Mouse (Mus musculus): ENCODE results near the gene Rem2. TPM values are rescaled to one million over a fixed set of nuclear protein-coding genes. Genes with fewer than 3 reads are reported as not detected.
A peak's percentile ranks its signal among the peaks of the same experiment; 100 is the strongest.

The Rem2 gene
- polyA plus RNA-seq, 1 experiment from 2014 or later: 0.87 TPM

DNA sequence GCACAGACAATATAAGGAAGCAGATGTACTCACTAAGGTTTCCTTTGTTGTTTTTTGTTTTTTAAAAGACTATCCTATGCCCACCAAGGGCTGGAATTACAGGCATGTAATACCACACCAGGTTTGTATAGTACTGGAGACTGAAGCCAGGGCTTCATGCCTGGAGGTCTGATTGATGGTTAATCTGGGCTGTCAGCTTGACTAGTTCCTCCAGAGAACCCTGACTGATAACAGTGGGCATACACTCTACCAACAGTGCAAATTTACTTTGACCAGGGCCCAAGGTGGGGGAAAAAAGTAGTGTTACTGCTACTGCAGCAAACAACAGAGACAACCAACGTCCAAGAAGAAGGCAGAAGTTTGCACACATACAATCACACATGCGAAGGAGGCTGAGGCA lies 4.4 kb upstream of the Rem2 start:
- Histone ChIP-seq H3K27me3 (ENCODE audit: insufficient read depth, low read length) (peaks cover 8% of the 10 kb centered on the region), H3K9me3 (ENCODE audit: low read length) (no peaks in the 10 kb centered on the region), H3K4me3 (ENCODE audit: low read depth, low read length) (no peak overlapping the region), H3K36me3 (replicated peaks; ENCODE audit: insufficient read depth, low read length) (peaks cover 40% of the 10 kb centered on the region), H3K9ac (replicated peaks) (no peak overlapping the region; the same call in 1 of the 2 replicates), H3K4me1 (ENCODE audit: insufficient read depth) (peaks cover 9% of the 10 kb centered on the region), H3K27ac (ENCODE audit: low read depth) (no peak overlapping the region), H3K4me2 (ENCODE audit: low read depth, low read length) (no peak overlapping the region)
- WGBS (ENCODE audit: insufficient replicate concordance): 83% methylated on average over 2 of the region's 2 CpGs
- ATAC-seq (no peak), DNase-seq (no peak)
- 0 out of 2 replicates have a peak, but pooled peaks have one; percentile 4 for TF ChIP-seq EP300 (IDR thresholded peaks at IDR 0.05; ENCODE audit: low read depth)
- no peak for TF ChIP-seq CTCF (IDR thresholded peaks at IDR 0.05; ENCODE audit: low read depth)

DNA sequence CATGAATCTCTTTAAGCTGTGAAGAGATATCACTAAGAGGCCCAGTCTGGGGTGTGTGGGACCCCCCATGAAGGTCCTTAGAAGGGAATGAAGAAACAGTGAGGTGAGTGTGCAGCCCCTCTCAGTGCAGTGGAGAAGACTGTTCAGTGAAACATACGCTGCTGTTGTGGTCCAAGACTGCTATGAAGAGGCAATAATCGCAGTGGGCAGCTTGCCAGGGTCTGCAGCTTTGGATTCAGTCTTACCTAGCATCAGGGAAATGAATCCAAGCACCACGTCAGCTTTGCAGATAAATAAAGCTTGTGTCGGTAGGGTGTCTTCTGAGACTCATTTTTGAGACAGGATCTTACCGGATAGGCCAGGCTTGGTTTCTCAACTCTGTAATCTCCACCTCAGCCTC lies 3.2 kb upstream of the Rem2 start:
- WGBS (ENCODE audit: insufficient replicate concordance): 75% methylated on average over 5 of the region's 5 CpGs
- Histone ChIP-seq H3K4me2 (ENCODE audit: low read depth, low read length) (no peak overlapping the region), H3K4me3 (ENCODE audit: low read depth, low read length) (no peak overlapping the region), H3K36me3 (replicated peaks; ENCODE audit: insufficient read depth, low read length) (peaks cover 30% of the 10 kb centered on the region), H3K9ac (replicated peaks) (no peak overlapping the region), H3K4me1 (ENCODE audit: insufficient read depth) (peaks cover 17% of the 10 kb centered on the region), H3K27ac (ENCODE audit: low read depth) (no peak overlapping the region), H3K27me3 (ENCODE audit: insufficient read depth, low read length) (peaks cover 16% of the 10 kb centered on the region), H3K9me3 (ENCODE audit: low read length) (no peaks in the 10 kb centered on the region)
- TF ChIP-seq EP300 (IDR thresholded peaks at IDR 0.05; ENCODE audit: low read depth) (no peak), CTCF (IDR thresholded peaks at IDR 0.05; ENCODE audit: low read depth) (no peak)
- ATAC-seq: no peak
- no peak for DNase-seq

DNA sequence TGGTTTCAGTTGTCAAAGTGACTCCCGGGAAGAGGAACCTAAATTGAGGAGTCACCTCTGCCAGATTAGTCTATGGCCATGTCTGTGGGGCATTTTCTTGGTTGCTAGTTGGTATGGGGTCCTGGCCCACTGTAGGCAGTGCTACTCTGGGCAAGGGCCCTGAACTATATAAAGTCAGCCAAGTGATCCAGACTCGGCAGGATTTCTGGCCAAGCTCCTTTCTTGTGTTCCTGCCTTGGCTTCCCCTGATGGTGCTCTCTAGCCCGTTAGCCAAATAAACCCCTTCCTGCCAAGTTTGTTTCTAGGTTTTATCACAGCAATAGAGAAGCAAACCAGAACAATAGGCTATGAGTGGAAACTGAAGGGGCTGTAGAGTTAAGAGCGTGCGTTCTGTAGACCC lies 1.2 kb upstream of the Rem2 start:
- no peak overlapping the region for H3K4me2 ChIP-seq (ENCODE audit: low read depth, low read length)
- TF ChIP-seq CTCF (IDR thresholded peaks at IDR 0.05; ENCODE audit: low read depth) (no peak), EP300 (IDR thresholded peaks at IDR 0.05; ENCODE audit: low read depth) (no peak)
- ATAC-seq: no peak
- peaks cover 26% of the 10 kb centered on the region for H3K27me3 ChIP-seq (ENCODE audit: insufficient read depth, low read length)
- peaks cover 9% of the 10 kb centered on the region for H3K36me3 ChIP-seq (replicated peaks; ENCODE audit: insufficient read depth, low read length)
- DNase-seq: no peak
- no peak overlapping the region for H3K4me3 ChIP-seq (ENCODE audit: low read depth, low read length)
- H3K9ac ChIP-seq (replicated peaks): no peak overlapping the region
- no peaks in the 10 kb centered on the region for H3K9me3 ChIP-seq (ENCODE audit: low read length)
- no peak overlapping the region for H3K27ac ChIP-seq (ENCODE audit: low read depth)
- peaks cover 24% of the 10 kb centered on the region for H3K4me1 ChIP-seq (ENCODE audit: insufficient read depth)
- WGBS (ENCODE audit: insufficient replicate concordance): 66% methylated on average over 5 of the region's 5 CpGs

DNA sequence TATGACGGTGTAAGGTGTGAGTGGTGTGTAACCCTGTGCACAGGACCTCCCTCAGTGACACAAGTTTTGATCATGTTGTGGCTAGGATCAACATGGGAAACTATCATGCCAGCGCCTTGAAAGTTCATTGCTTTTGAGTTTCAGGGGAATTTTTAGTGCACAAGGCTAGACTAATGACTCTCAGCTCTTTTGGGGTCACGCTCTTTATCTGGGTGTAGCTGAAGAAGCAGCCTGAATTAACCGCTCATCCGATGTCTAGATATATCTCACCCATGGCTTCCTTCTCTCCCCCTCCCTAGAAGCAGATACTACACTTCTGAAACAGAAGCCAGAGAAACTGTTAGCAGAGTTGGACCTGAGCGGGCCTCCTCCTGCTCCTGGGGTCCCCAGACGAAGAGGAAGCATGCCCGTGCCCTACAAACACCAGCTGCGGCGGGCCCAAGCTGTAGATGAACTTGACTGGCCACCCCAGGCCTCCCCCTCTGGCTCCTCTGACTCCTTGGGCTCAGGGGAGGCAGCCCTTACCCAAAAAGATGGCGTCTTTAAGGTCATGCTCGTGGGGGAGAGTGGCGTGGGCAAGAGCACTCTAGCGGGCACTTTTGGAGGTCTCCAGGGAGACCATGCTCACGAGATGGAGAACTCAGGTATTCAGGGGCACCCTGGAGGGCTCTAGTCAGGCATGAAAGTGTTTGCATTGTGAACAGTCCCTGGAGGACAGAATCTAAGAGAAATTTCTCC lies 1.4 kb downstream of the Rem2 start:
- no peak for ATAC-seq
- TF ChIP-seq EP300 (IDR thresholded peaks at IDR 0.05; ENCODE audit: low read depth) (no peak), CTCF (IDR thresholded peaks at IDR 0.05; ENCODE audit: low read depth) (no peak)
- peaks cover 31% of the 10 kb centered on the region for H3K27me3 ChIP-seq (ENCODE audit: insufficient read depth, low read length)

DNA sequence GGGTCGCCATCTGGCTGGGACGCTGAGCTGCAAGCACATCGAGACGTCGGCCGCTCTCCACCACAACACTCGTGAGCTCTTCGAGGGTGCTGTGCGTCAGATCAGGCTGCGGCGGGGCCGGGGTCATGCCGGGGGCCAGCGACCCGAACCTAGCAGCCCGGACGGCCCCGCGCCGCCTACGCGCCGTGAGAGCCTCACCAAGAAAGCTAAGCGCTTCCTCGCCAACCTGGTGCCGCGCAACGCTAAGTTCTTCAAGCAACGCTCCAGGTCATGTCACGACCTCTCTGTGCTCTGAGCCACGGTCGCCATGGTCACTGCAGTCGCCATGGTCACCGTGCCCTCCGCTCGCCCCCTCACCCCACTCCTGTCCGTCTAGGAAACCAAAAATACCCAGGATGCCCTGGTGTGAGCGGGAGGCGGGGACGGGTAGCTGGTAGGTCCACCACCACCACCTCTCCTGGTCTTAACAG lies 3.6 kb downstream of the Rem2 start:
- ATAC-seq (no peak), DNase-seq (no peak)
- peak overlapping the region; percentile 67 for H3K4me2 ChIP-seq (ENCODE audit: low read depth, low read length)
- peaks cover 31% of the 10 kb centered on the region for H3K27me3 ChIP-seq (ENCODE audit: insufficient read depth, low read length)
- no peaks in the 10 kb centered on the region for H3K9me3 ChIP-seq (ENCODE audit: low read length)
- WGBS (ENCODE audit: insufficient replicate concordance): 3% methylated on average over 40 of the region's 40 CpGs
- H3K4me3 ChIP-seq (ENCODE audit: low read depth, low read length): peak overlapping the region; percentile 40
- peaks cover 24% of the 10 kb centered on the region for H3K4me1 ChIP-seq (ENCODE audit: insufficient read depth)
- H3K9ac ChIP-seq (replicated peaks): peak overlapping the region; percentile 53
- TF ChIP-seq EP300 (IDR thresholded peaks at IDR 0.05; ENCODE audit: low read depth): no peak
- no peak for TF ChIP-seq CTCF (IDR thresholded peaks at IDR 0.05; ENCODE audit: low read depth)
- H3K27ac ChIP-seq (ENCODE audit: low read depth): 0 out of 2 replicates have a peak overlapping the region, but pooled peaks have one; percentile 1
- H3K36me3 ChIP-seq (replicated peaks; ENCODE audit: insufficient read depth, low read length): no peaks in the 10 kb centered on the region

More for the DNA sequence above, 1.4 kb downstream of the Rem2 start:
- no peak overlapping the region for H3K9ac ChIP-seq (replicated peaks)
- no peak for DNase-seq
- H3K9me3 ChIP-seq (ENCODE audit: low read length): no peaks in the 10 kb centered on the region
- no peak overlapping the region for H3K4me3 ChIP-seq (ENCODE audit: low read depth, low read length)
- H3K27ac ChIP-seq (ENCODE audit: low read depth): no peak overlapping the region; the same call in 1 of the 2 replicates
- H3K4me1 ChIP-seq (ENCODE audit: insufficient read depth): peaks cover 24% of the 10 kb centered on the region
- no peaks in the 10 kb centered on the region for H3K36me3 ChIP-seq (replicated peaks; ENCODE audit: insufficient read depth, low read length)
- 0 out of 2 replicates have a peak overlapping the region, but pooled peaks have one; percentile 77 for H3K4me2 ChIP-seq (ENCODE audit: low read depth, low read length)
- 64% methylated on average over 15 of the region's 15 CpGs for WGBS (ENCODE audit: insufficient replicate concordance)

DNA sequence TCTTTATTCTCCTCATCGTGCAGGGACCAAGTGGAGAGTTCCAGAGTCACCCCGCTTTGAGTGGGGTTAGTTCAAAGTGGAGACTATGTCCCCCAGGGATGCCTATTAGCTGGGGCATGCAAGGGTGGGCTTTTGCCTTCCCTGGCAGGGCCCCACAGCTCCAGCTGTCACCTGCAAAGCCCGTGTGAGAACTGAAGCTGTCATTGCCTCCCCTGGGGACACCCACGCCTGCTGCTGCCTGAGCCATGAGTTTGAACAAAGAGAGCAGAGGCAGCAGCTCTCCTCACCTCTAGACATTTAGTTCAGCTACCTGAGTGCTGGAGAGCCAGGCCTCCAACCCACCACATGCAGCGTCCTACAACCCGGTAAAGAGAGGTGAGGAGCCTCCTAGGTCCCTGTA lies 4.8 kb downstream of the Rem2 start:
- Histone ChIP-seq H3K4me1 (ENCODE audit: insufficient read depth) (peaks cover 21% of the 10 kb centered on the region), H3K9me3 (ENCODE audit: low read length) (no peaks in the 10 kb centered on the region), H3K4me3 (ENCODE audit: low read depth, low read length) (no peak overlapping the region), H3K36me3 (replicated peaks; ENCODE audit: insufficient read depth, low read length) (no peaks in the 10 kb centered on the region), H3K9ac (replicated peaks) (no peak overlapping the region), H3K27ac (ENCODE audit: low read depth) (peak overlapping the region; percentile 56), H3K27me3 (ENCODE audit: insufficient read depth, low read length) (peaks cover 29% of the 10 kb centered on the region), H3K4me2 (ENCODE audit: low read depth, low read length) (0 out of 2 replicates have a peak overlapping the region, but pooled peaks have one; percentile 67)
- peak; percentile 51 for DNase-seq
- peak; percentile 16; the same call in 1 of the 2 replicates for ATAC-seq
- 63% methylated on average over 6 of the region's 6 CpGs for WGBS (ENCODE audit: insufficient replicate concordance)
- TF ChIP-seq EP300 (IDR thresholded peaks at IDR 0.05; ENCODE audit: low read depth): no peak
